Mouse (Mus musculus) liver, embryonic 18 days (tissue): ENCODE measurements around the gene Crim1. TPM values are rescaled to one million over a fixed set of nuclear protein-coding genes. Genes with fewer than 3 reads are reported as not detected.

Experiments used
- polyA plus RNA-seq: library from polyadenylated mRNA; depleted of rRNA; stranded (reverse); fragments of >200 nt; gene quantifications from 2 replicates; pipeline ENCODE4 v1.2.3, GENCODE M21; 2012; rRNA removed

Crim1 gene
- polyA plus RNA-seq = 1.3 and 1.5 TPM in 2 replicates

GRCm38 (mm10) chr17:78199626-78200560, at the start of gene Crim1:
Gene Crim1, plus strand, starts transcription at chr17:78200248.

GRCm38 (mm10) chr17:78417381-78418281, 217.6 kb downstream of the Crim1 start, which contains the start of gene Fez2:
Gene Fez2, minus strand, starts transcription at chr17:78418152.

Other genes starting within 250 kb of the Crim1 start
- 15.1 and 17.1 TPM in 2 replicates for gene Fez2, start 217.9 kb downstream of the Crim1 start, polyA plus RNA-seq